Mouse (Mus musculus) CH12.LX (cell line): ENCODE data around the gene Elp6.

ENCODE experiments used
- CTCF ChIP-seq, 2 experiments: IDR thresholded peaks in 1 of 2; conservative IDR thresholded peaks in 1 of 2; 2 replicates each; pipeline ENCODE4 v1.5.1; 2011 to 2012; ENCODE audit warnings: low read depth in 2 of 2, low read length in 2 of 2, improper control_type of control experiment in 1 of 2, inconsistent platforms in 1 of 2, mild to moderate bottlenecking in 1 of 2, moderate library complexity in 1 of 2
- TCF12 ChIP-seq: IDR thresholded peaks from 2 replicates; pipeline ENCODE4 v1.6.1; 2014; ENCODE audit warnings: low read depth, mild to moderate bottlenecking, inconsistent platforms, low read length, improper control_type of control experiment

GRCm38 (mm10) chr9:110345057-110345739 lies 40.2 kb downstream of the Elp6 start:
- TF ChIP-seq CTCF (conservative IDR thresholded peaks at IDR 0.05 in 1 of 2, IDR thresholded peaks at IDR 0.05 in 1 of 2; ENCODE audit: low read depth in 2 of 2, low read length in 2 of 2) (no peak), TCF12 (no peak)
